Mouse (Mus musculus) midbrain, postnatal 0 days (tissue): ENCODE measurements at regions not wholly inside any gene's neighbourhood (a gene's known extent, or its start where the extent isn't known, plus 50 kb on each side); places are given as distances from the start of the nearest gene placed in this dataset.

ENCODE experiments used
- ATAC-seq: fragments of 200-750 bp; cut with Nextera tagmentation; 2 replicates; pipeline ENCODE4 v1.8.0; 2017; ENCODE audit warnings: moderate number of reproducible peaks, mild to moderate bottlenecking, moderate TSS enrichment, moderate library complexity; ENCODE audit not compliant: low FRiP score
- DNase-seq: peaks from one replicate; pipeline ENCODE4 v3.0.0-alpha.2; 2015; ENCODE audit warnings: low spot score
- H3K27ac ChIP-seq: fragments of 300-500 bp; sonication (generic); 2 replicates; pipeline ENCODE4 v1.5.1; 2014; ENCODE audit warnings: low read depth, mild to moderate bottlenecking, low read length, mixed read lengths
- H3K27me3 ChIP-seq: fragments of 300-500 bp; sonication (generic); 2 replicates; pipeline ENCODE4 v1.6.1; 2014; ENCODE audit warnings: low read length, control low read depth, mixed read lengths; ENCODE audit not compliant: insufficient read depth
- H3K36me3 ChIP-seq: fragments of 300-500 bp; sonication (generic); 2 replicates; pipeline ENCODE4 v1.6.1; 2014; ENCODE audit warnings: low read length, control low read depth, mixed read lengths; ENCODE audit not compliant: insufficient read depth
- H3K4me1 ChIP-seq: fragments of 300-500 bp; sonication (generic); 2 replicates; pipeline ENCODE4 v1.6.1; 2014; ENCODE audit warnings: mild to moderate bottlenecking, control low read depth, antibody characterized with exemption, low read length, mixed read lengths; ENCODE audit not compliant: insufficient read depth
- H3K4me2 ChIP-seq: fragments of 300-500 bp; sonication (generic); 2 replicates; pipeline ENCODE4 v1.6.1; 2014; ENCODE audit warnings: low read depth, mild to moderate bottlenecking, low read length, mixed read lengths; ENCODE audit not compliant: poor library complexity, severe bottlenecking
- H3K4me3 ChIP-seq: fragments of 300-500 bp; sonication (generic); 2 replicates; pipeline ENCODE4 v1.5.1; 2014; ENCODE audit warnings: low read depth, mild to moderate bottlenecking, low read length, moderate library complexity
- H3K9ac ChIP-seq: fragments of 300-500 bp; sonication (generic); replicated peaks from 2 replicates; pipeline ENCODE4 v1.6.1; 2014; ENCODE audit warnings: mild to moderate bottlenecking, low read length, moderate library complexity, mixed read lengths; ENCODE audit not compliant: poor library complexity, severe bottlenecking
- H3K9me3 ChIP-seq: fragments of 300-500 bp; sonication (generic); 2 replicates; pipeline ENCODE4 v1.6.1; 2016; ENCODE audit warnings: low read length, control low read depth
- CTCF ChIP-seq: IDR thresholded peaks from 2 replicates; pipeline ENCODE4 v1.5.1; 2016; ENCODE audit warnings: antibody characterized with exemption, mild to moderate bottlenecking
- WGBS: fragments of 180-500 bp; shearing (Covaris S2); extraction: QIAGEN DNeasy Blood & Tissue Kit; methylation state at CpG from one replicate; pipeline ENCODE4 v1.1.7; 2014; 5-methylcytosine and 5-hydroxymethylcytosine counted together

GRCm38 (mm10) chr19:33040512-33040911, 283.2 kb downstream of the Pten start:
- no peak for TF ChIP-seq CTCF
- H3K4me2 ChIP-seq: no peak overlapping the region
- no peak for ATAC-seq

GRCm38 (mm10) chr19:33040991-33041390, 283.7 kb downstream of the Pten start:
- H3K4me3 ChIP-seq: no peak overlapping the region
- H3K4me2 ChIP-seq: no peak overlapping the region
- no peaks in the 10 kb centered on the region for H3K9me3 ChIP-seq
- TF ChIP-seq CTCF: no peak
- no peaks in the 10 kb centered on the region for H3K4me1 ChIP-seq
- H3K9ac ChIP-seq: no peak overlapping the region
- no peak for ATAC-seq
- H3K27ac ChIP-seq: no peak overlapping the region
- H3K36me3 ChIP-seq: no peaks in the 10 kb centered on the region
- no peak for DNase-seq
- no peaks in the 10 kb centered on the region for H3K27me3 ChIP-seq
- 75% methylated on average over 6 of the region's 6 CpGs for WGBS

More at GRCm38 (mm10) chr19:33040512-33040911, 283.2 kb downstream of the Pten start:
- Histone ChIP-seq H3K27me3 (no peaks in the 10 kb centered on the region), H3K9ac (no peak overlapping the region), H3K9me3 (no peaks in the 10 kb centered on the region), H3K4me3 (no peak overlapping the region), H3K36me3 (no peaks in the 10 kb centered on the region), H3K27ac (no peak overlapping the region), H3K4me1 (no peaks in the 10 kb centered on the region)
- 87% methylated on average over 5 of the region's 5 CpGs for WGBS
- no peak for DNase-seq

- 84% methylated on average over 2 of the region's 2 CpGs for WGBS
- H3K27ac ChIP-seq: no peak overlapping the region
- no peak for ATAC-seq
These were observed 285.5 kb downstream of the Pten start for GRCm38 (mm10) chr19:33042760-33043159.

GRCm38 (mm10) chr19:33043696-33044095, 286.4 kb downstream of the Pten start:
- 86% methylated on average over 3 of the region's 3 CpGs for WGBS
- ATAC-seq (no peak), DNase-seq (no peak)
- Histone ChIP-seq H3K4me3 (no peak overlapping the region), H3K27ac (no peak overlapping the region), H3K36me3 (no peaks in the 10 kb centered on the region), H3K4me2 (no peak overlapping the region), H3K4me1 (no peaks in the 10 kb centered on the region), H3K9ac (no peak overlapping the region), H3K27me3 (no peaks in the 10 kb centered on the region), H3K9me3 (no peaks in the 10 kb centered on the region)
- TF ChIP-seq CTCF: no peak

More at GRCm38 (mm10) chr19:33042760-33043159, 285.5 kb downstream of the Pten start:
- Histone ChIP-seq H3K4me1 (no peaks in the 10 kb centered on the region), H3K9ac (no peak overlapping the region), H3K9me3 (no peaks in the 10 kb centered on the region), H3K4me2 (no peak overlapping the region), H3K4me3 (no peak overlapping the region), H3K27me3 (no peaks in the 10 kb centered on the region), H3K36me3 (no peaks in the 10 kb centered on the region)
- no peak for DNase-seq
- TF ChIP-seq CTCF: no peak

- Histone ChIP-seq H3K9me3 (no peaks in the 10 kb centered on the region), H3K4me2 (no peak overlapping the region), H3K4me1 (no peaks in the 10 kb centered on the region), H3K27ac (no peak overlapping the region), H3K9ac (no peak overlapping the region), H3K36me3 (no peaks in the 10 kb centered on the region), H3K27me3 (no peaks in the 10 kb centered on the region), H3K4me3 (no peak overlapping the region)
- ATAC-seq (no peak), DNase-seq (no peak)
- 30% methylated on average over 9 of the region's 9 CpGs for WGBS
- TF ChIP-seq CTCF: no peak
These were observed 291.6 kb downstream of the Pten start for GRCm38 (mm10) chr19:33048754-33049442.

GRCm38 (mm10) chr19:33053199-33053867, 296.0 kb downstream of the Pten start:
- no peaks in the 10 kb centered on the region for H3K36me3 ChIP-seq
- H3K4me2 ChIP-seq: no peak overlapping the region
- no peak overlapping the region for H3K27ac ChIP-seq
- no peaks in the 10 kb centered on the region for H3K9me3 ChIP-seq
- ATAC-seq: no peak
- no peak overlapping the region for H3K9ac ChIP-seq
- 66% methylated on average over 4 of the region's 4 CpGs for WGBS
- H3K4me1 ChIP-seq: no peaks in the 10 kb centered on the region
- no peak overlapping the region for H3K4me3 ChIP-seq
- no peak for TF ChIP-seq CTCF
- DNase-seq: no peak
- H3K27me3 ChIP-seq: no peaks in the 10 kb centered on the region
